In genomic region chr5:67550257-67550656, GRCm38 (mm10) we compare ENCODE assay signal across 20 mouse cellular contexts. TPM values are rescaled to one million over a fixed set of nuclear protein-coding genes. Genes with fewer than 3 reads are reported as not detected.
DNase-seq lines count a peak whose midpoint lies in the region; ATAC-seq and TF ChIP-seq lines count a peak whose summit lies in the region.
"Had no signal": no experiment of that assay in that cellular context is flagged by ENCODE, and none has a peak within 500 bp of the region (broad histone marks: within the 10 kb centered on the region; RNA-seq: fewer than 3 reads in every experiment).

No protein-coding gene starts in this region.

- in situ Hi-C loops in Patski (cut with MboI; ENCODE audit: low pct_unique_long_range_greater_than_20kb): no loop called here

- CTCF ChIA-PET in Patski (lab: Charles Lee): no interaction called here

- intact Hi-C loops in heart, postnatal 14 days (cut with DNase I): no loop called here

- TF ChIP-seq CTCF in Patski (IDR thresholded peaks at IDR 0.05): peak; percentile 33

- peak; percentile 61 for DNase-seq in heart, adult 11 months
- no peak for DNase-seq in heart, postnatal 14 days
- peak; percentile 20 for DNase-seq in 416B (ENCODE audit: low read depth)
- peak; percentile 39 for DNase-seq in ES-CJ7 (ENCODE audit: low read depth, low spot score)
- no peak for DNase-seq in Patski (ENCODE audit: low read depth, low spot score)
- no peak for DNase-seq in urinary bladder, adult 2 months (ENCODE audit: low spot score)
- no peak for DNase-seq in thymus, postnatal 10 days (ENCODE audit: low spot score in 2 of 2)
- DNase-seq in embryo, embryonic 10 days (ENCODE audit: low spot score): no peak
- DNase-seq: adrenal gland, adult 2 months; adrenal gland, postnatal 25 days; cerebellum, adult 11 months; cerebellum, adult 9-10 months; cerebellum, postnatal 25 days; gastrocnemius, postnatal 14 days; kidney, adult 18-20 months had no signal

- ATAC-seq in Patski: no peak
- ATAC-seq: forebrain, embryonic 16.5 days had no signal

- POLR2A ChIA-PET in Patski (lab: Charles Lee): no interaction called here

- H3K27me3 ChIP-seq in Patski: no peaks in the 10 kb centered on the region
- H3K27me3 ChIP-seq: embryonic facial prominence, embryonic 13.5 days; forebrain, embryonic 12.5 days; heart, embryonic 15.5 days had no signal

RNA-seq across cellular contexts. Expression of gene Shisa3, which starts 57.4 kb away (rescaled TPM):
- under 1 TPM; 0.83 to 0.86 TPM for total RNA-seq in heart, postnatal 14 days (2021)
- not detected for polyA plus RNA-seq in Patski (2021)
- polyA plus RNA-seq in urinary bladder, adult 2 months (2012; rRNA removed): 0.37 and 0.78 TPM in 2 replicates
- total RNA-seq: granulocyte monocyte progenitor cell, adult 5-6 weeks had no signal

Comparison
In these comparisons a context has a peak if more than half of its experiments do, and no peak if none do; other contexts are left out.
1. DNase-seq: peak in heart, adult 11 months (single experiment), 416B (single experiment) and ES-CJ7 (single experiment); none in heart, postnatal 14 days (0 of 2), Patski (single experiment), urinary bladder, adult 2 months (single experiment), thymus, postnatal 10 days (0 of 2) and embryo, embryonic 10 days (single experiment).